Mouse (Mus musculus): ENCODE measurements around the gene Meis1.

Gene Meis1

DNA sequence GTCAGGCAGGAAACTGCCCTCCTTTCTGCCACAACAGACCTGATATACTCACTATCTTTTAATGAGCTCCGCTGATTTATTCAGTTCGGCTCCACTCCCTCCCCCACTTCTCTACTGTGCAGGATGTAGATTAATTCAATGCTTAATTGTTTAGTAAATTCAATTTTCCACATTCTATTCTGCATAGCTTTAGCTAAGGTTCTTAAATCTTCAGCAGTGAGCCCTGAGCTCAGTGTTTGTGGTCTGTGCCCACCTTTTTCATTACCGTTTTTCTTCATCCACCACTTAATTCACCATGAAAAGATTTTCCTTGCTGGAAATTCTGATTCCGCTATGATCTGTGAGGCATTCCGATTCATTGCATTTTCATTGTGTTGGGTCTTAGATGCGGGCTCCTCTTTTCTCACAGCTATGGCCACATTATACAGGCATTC, 28.5 kb downstream of the Meis1 start:
- CTCF ChIA-PET = no interaction called here

DNA sequence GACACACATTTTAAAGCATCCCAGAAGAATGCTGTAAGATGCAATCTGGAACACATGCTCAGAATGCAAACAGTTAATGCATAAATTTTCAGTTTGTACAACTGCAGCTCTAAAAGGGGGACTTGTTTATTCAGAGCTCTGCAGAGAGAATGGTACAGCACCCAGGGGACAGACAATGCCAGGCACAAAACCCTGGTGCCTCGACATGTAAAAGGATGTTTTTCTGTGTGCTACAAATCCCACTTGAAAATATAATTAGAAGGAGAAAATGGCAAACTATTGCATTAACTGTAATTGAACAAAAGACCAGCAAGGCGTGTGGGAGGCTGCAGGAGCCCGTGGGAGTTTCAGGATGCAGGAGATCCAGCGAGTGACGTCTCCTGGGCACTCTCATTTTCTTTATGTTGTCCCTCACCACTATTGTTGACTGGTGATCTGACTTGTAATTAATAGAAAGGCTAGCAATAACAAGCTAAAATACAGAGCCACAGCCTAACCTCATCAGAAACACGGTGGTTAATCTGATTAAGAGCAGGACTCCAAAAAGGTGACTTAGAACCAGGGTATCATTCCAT, 29.0 kb downstream of the Meis1 start:
- CTCF ChIA-PET = no interaction called here

DNA sequence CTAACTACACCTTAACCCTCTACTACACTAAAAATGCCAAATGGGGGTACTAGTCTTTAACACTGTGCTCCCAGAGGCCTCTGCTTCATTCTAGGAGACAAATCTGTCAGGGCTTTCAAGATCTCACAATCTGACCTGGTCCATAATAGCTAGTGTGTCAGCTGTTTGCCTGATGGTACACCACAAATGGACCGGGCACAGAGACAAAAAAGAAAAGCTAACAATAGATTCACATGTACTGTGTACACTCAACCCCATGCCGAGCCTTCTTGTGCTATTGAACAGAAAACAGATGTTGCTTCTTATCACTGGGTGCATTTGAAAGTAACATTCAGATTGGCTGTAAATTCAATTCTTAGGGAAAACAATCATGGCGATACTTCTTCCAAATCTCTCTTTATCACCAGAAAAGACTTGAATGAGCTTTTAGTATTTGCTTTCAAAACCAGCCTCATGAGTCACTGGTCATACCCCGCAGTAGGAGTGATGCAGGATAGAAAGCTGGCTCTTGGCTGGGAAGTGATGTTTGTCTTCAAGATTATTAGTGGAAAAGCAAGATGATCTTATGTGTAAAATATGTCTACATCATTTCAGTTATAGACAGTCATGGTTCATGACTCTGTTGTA, 30.0 kb downstream of the Meis1 start:
- CTCF ChIA-PET = no interaction called here

DNA sequence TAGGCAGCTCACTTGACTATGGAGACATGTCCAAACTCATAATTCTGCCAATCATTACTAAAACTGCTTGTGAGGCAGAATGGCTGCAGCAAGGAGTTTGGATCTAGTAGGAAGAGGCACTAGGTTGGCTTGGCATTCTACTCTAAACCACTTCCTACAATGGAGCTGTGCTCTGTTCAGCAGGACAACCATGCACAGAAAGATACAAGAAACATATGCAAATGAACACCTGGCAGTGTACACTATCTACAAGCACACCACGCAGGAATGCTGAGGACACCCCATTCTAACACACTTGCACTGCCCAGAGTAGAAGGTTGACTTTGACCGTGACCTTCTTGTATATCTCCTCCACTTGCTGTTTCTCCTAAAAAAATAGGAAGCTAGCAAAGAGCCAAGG, 35.0 kb downstream of the Meis1 start:
- CTCF ChIA-PET = no interaction called here

DNA sequence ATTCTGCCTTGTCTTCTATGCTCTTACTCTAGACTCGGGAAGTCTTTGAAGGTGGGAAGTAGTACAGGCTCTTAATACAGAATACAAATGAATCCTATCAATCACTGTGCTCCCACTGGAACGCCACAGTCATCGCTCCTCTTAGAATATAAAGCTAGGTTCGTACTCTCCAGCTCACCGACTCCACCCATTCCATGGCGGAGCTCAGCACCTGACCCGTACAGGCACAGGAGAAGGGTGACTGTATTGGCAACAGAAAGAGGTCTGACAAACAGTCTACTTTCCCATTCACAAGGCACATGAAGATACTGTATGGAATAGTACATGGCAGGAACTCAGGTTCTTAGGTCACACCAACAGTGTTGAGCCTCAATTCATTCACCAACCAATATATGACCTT, 35.5 kb downstream of the Meis1 start:
- CTCF ChIA-PET = no interaction called here

DNA sequence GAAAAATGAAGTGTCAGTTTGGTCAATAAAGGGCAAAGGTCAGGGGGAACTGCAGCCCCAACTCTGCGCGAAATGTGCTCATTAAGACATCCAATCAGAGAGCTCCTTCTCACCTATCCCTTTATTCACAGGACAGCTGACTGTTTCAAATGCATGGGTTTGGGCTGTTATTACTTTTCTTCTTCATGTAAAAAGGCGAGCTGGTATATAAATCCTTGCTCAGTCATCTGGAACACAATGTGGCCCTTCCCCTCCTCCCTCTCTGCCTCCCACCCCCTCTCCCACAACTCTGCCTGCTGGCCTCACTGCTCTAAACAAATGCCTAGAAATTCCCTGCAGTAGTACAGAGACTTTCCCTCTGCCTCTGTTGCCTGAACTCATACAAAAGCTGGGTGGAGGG, 36.5 kb downstream of the Meis1 start:
- CTCF ChIA-PET = no interaction called here

DNA sequence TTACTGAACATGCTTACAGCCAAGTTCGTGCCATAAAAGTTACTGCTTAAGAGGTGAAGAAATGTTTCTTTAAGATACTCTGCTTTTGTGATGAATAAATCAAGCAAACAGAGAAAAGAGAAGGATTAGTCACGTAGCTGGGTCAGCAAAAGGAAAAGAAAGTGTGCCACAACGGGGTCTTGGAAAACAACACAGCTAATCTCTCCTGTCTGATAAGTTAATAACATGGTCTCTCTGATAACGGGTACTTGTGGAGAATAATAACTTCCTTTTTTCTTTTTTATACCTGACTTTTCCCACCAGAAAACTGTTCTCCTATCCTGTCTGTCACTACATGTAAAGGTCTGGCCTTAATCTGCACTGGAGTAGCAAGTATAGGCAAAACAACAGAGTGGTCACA, 37.4 kb downstream of the Meis1 start:
- CTCF ChIA-PET = no interaction called here

DNA sequence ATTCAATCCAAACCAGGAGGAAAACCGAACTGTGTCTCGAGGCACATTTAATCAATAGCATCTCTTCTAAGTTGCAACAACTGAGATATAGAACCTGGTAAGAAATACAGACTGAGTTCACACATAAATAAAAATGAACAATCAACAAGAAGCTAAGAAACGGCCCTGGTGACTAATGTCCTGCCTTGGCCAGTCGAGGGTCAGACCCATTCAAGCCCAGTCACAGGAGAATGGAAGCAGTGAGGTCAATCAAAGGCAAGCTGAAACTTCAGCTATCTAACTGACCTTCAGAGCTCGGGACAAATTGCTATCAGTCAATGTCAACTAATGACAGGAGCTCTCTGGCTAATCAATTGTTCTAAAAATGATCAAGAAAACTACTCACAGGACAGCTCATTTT, 38.2 kb downstream of the Meis1 start:
- CTCF ChIA-PET = no interaction called here

DNA sequence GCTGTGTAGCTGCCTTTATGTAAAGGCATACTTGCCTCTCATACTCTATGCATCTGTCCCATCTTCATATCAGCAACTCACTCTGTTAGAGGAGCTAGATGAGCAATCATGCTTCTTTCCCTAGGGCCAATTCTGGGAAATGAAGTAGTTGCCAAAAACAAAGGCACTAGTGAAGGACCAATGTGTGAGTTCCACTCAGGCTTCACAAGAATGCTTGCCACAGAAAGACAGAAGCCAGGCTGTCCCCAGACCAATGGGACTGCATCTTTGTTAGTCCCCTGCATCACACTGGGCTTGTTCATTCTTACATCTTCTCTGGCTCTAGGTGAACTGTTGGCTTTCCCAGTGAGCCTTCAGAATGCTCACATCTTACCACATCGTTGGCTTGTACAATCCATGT, 43.7 kb downstream of the Meis1 start:
- CTCF ChIA-PET = no interaction called here

DNA sequence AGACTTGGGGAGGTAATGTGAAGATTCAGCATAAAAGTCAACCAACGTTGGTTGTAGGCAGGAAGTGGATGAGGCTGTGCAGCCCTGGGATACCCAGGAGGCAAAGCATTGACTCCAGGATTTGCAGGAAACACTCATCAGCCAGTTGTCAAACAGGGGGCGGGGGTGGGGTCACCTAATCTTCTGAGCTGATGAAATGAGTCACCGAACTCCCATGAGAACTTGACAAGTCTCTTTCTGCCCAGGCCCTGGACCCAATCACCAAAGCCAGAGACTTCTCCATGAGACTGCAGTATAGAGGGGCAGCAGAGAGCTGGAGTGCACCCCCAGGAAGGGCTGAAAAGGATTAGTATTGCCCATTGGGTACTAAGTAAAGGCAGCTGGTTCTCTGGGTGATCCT, 45.0 kb downstream of the Meis1 start:
- CTCF ChIA-PET = no interaction called here

DNA sequence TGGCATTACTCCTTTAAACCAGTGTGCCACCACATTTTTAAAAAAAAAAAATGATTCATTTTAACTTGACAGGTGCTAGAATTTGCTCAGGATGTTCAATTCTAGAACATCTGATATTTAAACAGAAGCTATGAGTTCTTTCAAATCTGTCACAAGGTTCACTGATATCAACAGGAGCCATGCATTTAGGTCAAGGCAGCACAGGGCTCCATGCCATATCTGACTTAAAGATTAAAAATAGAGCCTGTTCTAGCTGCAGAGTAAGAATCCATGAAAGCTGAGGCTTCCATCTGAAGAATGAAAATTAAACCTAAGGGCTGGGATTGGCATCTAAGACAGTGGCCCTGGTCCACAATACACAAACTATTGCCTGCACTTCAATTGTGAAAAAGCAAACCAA, 45.8 kb downstream of the Meis1 start:
- CTCF ChIA-PET = no interaction called here

DNA sequence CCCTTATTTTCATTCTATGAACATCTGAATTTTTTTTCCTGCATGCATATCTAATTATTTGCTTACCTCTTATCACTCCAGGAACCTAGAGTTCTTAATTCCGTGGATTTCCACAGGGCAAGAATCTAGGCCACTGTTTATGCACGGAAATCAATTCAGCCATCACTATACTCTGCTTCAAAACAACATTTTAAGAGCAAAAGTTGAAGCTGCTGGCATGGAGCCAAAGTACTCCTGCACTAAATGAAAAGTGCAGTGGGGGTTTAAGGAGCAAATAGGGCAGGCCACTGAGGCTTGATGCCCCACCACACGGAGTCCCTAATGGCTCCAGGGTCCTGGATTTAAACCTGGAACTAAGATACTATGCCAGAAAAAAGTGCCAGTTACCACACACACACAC, 47.2 kb downstream of the Meis1 start:
- CTCF ChIA-PET = no interaction called here

DNA sequence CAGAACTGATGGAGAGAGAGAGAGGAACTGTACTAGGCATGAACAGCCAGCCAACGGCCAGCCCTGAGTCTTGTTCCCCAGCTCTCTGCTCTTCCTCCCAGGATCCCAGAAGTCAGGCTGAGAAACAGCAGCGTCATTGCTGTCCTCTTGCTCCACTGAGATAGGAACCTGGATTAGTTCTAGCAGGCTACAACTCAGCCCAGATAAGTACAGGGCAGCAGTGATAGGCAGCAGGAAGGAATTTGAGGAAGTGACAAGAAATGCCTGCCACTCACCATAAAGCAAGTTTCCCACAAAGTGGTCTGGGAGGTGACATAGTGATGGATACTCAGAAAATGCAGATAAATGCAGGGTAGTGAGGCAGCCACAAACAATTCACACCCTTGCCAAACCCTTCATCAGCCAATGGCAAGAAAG, 48.9 kb downstream of the Meis1 start:
- CTCF ChIA-PET = no interaction called here

DNA sequence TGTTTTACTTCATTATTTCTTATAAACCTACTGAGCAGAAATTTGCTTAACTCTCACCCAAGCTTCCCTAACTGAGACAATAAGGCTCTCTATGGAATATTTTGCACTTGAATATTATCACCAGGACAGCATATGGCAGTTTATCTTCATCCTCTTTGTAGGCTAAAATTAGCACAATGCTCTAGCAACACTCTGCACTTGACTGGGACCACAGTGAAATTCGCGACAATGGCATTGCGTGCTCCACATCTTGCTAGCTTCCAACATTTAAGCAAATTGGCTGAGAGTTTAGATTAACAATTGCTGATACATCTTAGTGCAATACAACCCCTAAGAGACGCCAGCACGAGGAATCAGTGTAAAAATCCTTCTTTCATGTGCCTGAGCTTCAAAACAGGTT, 54.4 kb downstream of the Meis1 start:
- CTCF ChIA-PET = no interaction called here

DNA sequence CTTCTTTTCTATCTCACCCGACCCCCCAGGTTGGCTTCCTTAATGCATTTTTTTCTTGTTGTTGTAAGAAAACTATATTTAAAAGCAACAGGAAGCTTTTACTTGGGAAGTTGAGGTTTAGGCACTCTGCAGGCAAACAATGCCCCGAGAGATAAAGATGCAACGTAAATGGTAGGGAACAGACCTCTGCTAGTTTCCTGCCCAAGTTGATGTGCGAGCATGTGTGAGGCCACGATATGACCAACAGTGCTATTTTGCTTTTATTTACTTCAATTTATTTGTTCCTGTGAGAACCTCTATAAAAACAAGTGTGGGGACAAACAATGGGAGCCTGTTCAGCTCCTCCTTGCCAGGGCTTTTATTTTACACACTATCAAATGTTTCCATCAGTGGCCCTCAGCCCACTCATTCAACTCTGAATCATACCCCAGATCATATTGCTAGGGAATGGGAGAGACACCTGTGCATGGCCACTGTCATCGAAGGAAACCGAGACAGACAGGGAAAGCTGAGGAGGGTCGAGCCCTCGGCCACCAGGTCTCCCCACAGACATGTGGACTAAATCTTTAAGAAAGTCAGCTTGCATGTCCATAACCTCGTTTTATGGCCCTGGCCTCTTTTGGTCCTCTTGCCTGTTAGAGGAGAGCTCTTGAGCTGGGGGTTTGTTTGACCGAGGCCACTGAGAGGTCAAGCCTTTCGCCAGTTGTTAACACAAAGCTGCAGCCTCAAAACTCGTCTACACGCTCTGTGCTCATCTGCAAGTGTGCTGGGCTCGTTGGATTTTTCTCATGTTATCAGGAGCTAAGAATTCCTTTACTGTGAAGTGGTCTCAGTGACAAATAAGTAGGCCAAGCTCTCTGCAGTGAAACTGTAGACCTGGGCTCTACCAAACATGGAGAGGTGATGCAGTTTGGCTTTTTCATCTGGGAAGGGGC, 55.3 kb downstream of the Meis1 start:
- CTCF ChIA-PET = no interaction called here

DNA sequence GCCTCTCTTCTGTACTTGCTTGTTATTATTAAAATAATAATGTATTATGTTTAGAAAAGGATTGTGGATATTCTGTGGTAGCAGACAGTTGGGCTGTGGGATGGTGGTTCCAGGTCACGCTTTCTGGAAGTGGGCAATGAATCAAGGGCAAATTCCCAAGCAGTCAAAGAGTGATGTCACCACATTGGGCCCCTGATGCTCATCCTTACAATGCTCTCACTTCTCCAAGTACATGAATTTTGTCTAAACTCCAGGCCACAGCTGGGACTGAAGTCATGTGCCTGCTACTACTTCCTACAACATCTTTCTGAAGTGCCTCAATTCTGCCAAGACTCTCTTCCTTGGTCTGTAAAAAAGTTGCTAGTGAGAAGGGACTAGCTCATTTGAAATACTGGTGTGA, 59.3 kb downstream of the Meis1 start:
- CTCF ChIA-PET = no interaction called here

DNA sequence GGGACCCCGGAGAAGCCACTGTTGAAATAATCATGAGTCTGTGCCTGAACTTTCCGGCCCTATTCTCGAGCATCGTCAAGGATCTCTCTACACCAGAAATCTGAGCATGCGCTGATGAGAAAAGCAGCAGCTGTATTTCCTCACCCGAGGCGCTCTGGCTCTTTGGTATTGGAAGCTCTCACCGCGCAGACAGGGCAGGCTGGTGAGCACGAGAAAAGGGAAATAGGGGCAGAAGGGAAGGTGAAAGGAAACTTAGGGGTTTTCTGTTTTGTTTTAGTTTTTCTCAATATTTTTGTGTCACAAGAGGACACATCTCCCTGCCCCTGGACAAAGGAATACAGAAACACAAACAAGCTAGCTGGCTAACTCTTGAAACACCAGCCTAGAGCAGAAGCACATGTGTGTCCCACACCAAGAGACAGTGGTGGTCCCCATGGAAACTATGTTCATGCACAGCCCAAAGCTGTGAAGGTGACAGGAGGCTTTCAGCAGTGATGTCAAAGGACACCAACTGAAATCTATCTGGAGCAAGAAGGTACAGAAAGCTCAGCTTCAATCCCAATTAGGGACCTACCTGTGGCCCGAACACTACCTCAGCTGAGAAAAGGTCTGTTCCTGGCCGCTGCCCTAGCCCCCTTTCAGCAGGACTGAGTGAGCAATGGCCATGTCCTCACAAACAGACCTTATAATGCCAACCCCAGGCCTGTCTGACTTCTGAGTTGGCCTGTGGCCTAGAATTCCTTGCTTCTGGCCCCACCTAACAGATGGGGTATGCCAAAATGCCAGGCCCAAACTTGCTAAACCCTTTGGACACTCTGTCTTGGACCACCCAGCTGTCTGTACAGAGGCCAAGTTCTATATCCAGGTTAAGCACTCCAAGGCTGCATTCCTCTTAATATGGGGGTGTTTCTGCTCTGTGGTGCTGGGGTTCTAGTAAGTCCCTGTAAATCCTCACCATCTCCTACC, 60.7 kb downstream of the Meis1 start:
- CTCF ChIA-PET = no interaction called here

DNA sequence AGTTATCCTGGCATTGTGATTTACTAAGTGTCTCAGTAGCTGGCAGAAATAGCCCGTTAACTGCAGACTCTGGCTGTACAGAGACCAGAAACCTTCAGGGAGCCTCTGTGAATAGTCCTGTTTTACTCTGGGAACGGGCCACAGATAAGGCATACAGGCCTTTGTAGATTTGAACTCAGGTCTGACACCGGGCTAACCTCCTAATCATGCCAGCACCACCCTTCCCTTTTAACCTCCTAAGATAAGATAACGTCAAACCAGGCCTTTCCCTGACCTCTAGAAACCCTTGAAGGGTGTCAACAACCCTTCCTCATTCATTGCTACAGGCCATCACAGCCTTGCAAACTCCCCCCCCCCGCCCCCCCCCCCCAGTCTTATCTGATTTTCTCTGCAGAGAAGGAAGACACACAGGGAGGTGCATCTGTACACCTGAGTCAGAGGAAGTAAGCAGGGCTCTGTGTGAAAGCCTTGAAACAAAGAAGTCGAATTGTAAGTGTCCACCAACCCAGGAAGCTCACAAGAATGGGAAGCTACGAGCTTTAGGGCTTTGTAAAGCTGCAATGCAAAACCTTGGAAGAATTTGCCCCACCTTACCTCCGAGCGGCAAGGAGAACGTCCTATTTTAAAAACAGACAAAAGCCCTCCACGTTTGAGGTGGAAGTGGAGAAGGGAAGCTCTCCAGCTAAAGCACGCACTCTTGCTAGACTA, 61.5 kb downstream of the Meis1 start:
- CTCF ChIA-PET = no interaction called here

DNA sequence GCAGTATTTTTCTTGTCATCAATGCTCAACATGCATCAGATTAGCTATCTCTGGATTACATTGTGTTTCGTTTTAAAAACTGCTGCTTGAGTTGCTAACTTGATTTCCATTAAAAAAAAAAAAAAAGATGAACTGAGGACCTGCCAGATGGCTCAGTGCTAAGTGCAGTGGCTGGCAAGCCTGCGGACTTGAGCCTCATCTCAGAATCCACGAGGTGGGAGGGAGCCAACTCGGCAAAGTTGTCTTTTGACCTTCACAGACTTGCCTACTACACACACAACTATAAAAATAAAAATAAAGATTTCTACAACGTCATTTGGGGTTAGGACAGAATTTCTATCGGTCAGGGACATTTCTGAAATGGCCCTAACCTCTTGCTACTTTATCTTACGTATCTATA, 62.8 kb downstream of the Meis1 start:
- CTCF ChIA-PET = no interaction called here

DNA sequence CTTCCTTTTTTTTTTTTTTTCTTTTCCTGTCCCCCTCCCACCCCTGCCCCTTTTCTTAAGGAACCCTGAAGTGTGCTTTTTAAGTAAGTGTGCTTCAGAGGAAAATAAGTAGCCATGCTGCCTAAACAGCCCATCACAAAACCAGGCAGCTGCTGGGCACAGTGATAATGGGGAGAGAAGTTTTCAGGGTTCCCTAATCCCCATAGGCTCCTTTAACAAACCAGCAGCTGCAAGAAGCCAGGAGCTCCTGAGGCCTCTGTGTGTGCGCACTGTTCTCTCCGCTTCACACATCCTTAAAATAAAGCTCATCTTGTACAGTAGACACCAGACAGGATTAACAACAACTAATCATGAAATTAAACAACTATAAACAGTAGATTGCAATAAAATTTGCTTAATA, 63.9 kb downstream of the Meis1 start:
- CTCF ChIA-PET = interaction anchor here (0.6 kb wide), 1 partner anchor 1248 kb away, joined by 3 read pairs; no protein-coding TSS in a partner anchor

DNA sequence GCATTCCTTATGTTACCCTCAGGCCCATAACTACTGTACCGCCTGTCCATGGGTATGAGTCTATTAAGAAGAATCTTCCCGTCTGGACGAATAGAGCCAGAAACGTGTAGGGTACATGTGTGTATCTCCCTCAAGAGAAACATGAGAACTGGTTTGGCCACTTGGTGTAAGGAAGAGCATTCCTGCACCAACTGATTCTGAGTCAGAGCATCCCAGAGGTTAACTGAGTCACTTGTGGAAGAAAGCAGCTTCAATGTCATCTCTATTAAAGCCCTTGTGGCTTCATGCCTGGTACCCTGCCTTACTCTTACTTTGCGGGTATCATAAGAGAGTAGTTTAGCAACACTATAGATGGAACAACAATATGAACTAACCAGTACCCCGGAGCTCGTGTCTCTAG, 64.9 kb downstream of the Meis1 start:
- CTCF ChIA-PET = interaction anchor here (0.6 kb wide), 1 partner anchor 227 kb away, joined by 10 read pairs; no protein-coding TSS in a partner anchor
